Mouse (Mus musculus): Measurements from ENCODE around the gene Olfr282.

DNA sequence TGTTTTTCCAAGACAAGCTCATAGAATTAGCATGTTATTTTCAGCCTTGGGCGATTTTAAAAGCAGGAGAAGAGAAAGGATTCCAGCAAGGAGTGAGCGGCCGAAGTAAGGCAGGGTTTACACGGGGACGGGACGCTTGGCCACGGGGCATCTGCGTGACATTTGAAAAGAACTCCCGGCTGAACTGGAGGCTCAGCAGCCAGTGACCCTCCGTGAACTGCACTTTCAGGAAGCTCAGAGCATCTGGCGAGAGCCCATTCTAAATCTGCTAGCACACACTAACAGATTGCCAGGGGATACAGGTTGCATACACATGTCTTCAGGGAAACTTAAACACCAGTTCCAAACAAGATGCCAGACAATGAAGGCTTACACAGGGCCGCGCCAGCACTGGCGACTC lies 6.7 kb upstream of the Olfr282 start:
- TF ChIP-seq CTCF (IDR thresholded peaks at IDR 0.05; ENCODE audit: low read depth) (no peak), EP300 (optimal IDR thresholded peaks at IDR 0.05) (no peak)

All from stomach, postnatal 0 days (tissue).